Mouse (Mus musculus): ENCODE results near the gene Tymp.

Gene Tymp

DNA sequence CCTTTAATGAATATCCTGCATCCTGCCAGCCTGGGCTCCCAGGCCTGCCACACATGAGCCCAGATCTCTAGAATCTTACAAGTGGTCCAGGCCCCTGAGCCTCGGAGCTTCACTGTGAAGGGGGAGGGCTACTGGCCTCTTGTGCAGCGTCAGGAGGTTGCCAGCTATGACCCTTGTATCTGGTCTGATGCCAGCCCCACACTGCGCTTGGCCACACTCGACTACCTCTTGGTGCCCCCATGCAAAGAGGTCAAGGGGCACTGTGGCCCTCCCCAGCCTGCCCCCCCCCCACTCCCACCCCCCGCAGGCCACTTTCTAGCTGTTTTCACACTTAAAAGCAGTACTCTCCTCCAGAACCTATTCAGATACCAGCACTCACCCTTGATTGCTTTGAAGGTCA lies 50.4 kb downstream of the Tymp start:
- no peak for DNase-seq (ENCODE audit: low spot score)

DNA sequence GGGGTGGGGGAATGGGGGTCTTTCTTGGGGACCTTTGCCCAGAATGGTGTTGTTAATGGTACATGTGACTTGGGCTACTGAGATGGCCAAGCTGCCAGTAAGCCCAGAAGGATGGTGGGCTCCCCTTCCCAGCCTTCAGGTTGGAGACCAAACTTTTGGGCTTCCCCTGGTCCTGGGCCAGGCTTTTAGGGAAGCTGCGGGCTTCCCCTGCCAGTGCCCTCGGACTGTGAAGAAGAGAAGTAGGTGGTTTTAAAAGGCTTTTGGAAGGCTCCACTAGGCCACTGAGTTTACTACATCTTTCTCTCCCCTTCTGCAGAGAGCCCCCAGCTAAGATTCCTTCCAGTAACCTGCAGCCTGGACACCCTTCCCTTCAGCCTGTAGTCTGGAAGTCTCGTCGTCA lies 53.2 kb downstream of the Tymp start:
- no peak for DNase-seq (ENCODE audit: low spot score)

DNA sequence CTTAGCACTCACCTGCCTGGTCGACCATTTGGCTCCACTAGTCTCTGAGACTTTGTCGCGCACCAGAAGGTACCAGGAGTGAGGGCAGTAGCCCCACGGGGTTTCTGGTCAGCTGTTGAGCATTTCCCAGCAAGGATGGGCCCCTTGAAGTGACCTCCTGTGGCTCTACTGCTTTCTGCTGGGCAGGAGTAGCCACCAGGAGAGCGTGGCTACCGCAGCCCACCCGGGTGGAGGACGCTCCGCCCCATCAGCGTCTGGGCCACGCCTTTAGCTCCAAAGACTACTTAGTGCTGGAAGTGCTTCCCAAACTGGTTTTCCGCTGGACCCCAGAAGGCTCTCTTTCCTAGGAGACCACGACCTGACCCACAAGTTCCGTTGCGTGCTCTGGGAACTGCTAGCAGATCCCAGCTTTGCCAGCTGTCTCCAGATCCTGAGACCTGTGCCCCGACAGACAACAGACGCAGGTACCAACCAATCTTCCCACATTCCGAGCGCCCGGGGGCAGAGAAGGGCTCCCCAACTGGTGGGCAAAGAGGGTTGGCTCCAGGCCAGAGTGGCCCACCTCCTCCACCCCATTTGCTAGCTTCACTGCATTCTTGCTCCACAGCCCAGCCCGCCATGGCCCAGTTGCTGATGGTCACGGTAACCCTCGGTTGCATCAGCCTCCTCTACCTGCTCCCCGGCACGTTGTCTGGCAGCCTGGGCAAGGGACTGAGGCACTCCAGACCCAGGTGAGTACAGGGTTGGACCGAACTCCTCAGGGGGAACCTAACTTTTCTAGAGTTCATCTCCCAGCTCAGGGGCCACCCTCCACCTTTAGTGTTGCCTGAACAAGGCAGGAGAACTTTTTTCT lies 53.9 kb downstream of the Tymp start, which contains the start of gene Adm2:
Gene Adm2 (plus strand): TSS at position 51 of the 853 bp plus-strand sequence.
- no peak for DNase-seq (ENCODE audit: low spot score)

Measured in ovary, postnatal 36 days (tissue).